Mouse (Mus musculus): ENCODE measurements at regions not wholly inside any gene's neighbourhood (a gene's known extent, or its start where the extent isn't known, plus 50 kb on each side); places are given as distances from the start of the nearest gene placed in this dataset.

GRCm38 (mm10) chr7:66490073-66490472, 62.8 kb upstream of the Aldh1a3 start:
- no peaks in the 10 kb centered on the region for H3K36me3 ChIP-seq (ENCODE audit: control insufficient read depth, insufficient read depth, low read length)
- H3K27me3 ChIP-seq (ENCODE audit: control insufficient read depth, insufficient read depth, low read length), result no peaks in the 10 kb centered on the region
- 78% methylated on average over 1 of the region's 1 CpGs for WGBS
- H3K9me3 ChIP-seq (ENCODE audit: control insufficient read depth, low read length), result peaks cover 6% of the 10 kb centered on the region; the same call in 1 of the 2 replicates
- no peak overlapping the region for H3K4me3 ChIP-seq (ENCODE audit: control insufficient read depth in 1 of 2, insufficient read depth in 1 of 2, low read depth in 1 of 2, low read length in 2 of 2)
- H3K27ac ChIP-seq (replicated peaks in 1 of 2; ENCODE audit: control insufficient read depth in 1 of 2, insufficient read depth in 1 of 2, low read depth in 2 of 2, low read length in 2 of 2), result no peak overlapping the region
- H3K4me1 ChIP-seq (ENCODE audit: control insufficient read depth in 2 of 2, insufficient read depth in 2 of 2, low read length in 2 of 2), result no peaks in the 10 kb centered on the region
- H3K4me2 ChIP-seq (ENCODE audit: low read length), result no peak overlapping the region
- no peak overlapping the region for H3K9ac ChIP-seq (ENCODE audit: low read length)
- no peak for ATAC-seq (ENCODE audit: insufficient number of reproducible peaks, insufficient read depth, low FRiP score, low read depth)

- H3K9me3 ChIP-seq (ENCODE audit: control insufficient read depth, low read length), result peaks cover 6% of the 10 kb centered on the region; the same call in 1 of the 2 replicates
- no peak overlapping the region for H3K27ac ChIP-seq (replicated peaks in 1 of 2; ENCODE audit: control insufficient read depth in 1 of 2, insufficient read depth in 1 of 2, low read depth in 2 of 2, low read length in 2 of 2)
- no peak overlapping the region for H3K4me2 ChIP-seq (ENCODE audit: low read length)
- no peak overlapping the region for H3K9ac ChIP-seq (ENCODE audit: low read length)
- H3K4me3 ChIP-seq (ENCODE audit: control insufficient read depth in 1 of 2, insufficient read depth in 1 of 2, low read depth in 1 of 2, low read length in 2 of 2), result no peak overlapping the region
- no peaks in the 10 kb centered on the region for H3K4me1 ChIP-seq (ENCODE audit: control insufficient read depth in 2 of 2, insufficient read depth in 2 of 2, low read length in 2 of 2)
- no peaks in the 10 kb centered on the region for H3K36me3 ChIP-seq (ENCODE audit: control insufficient read depth, insufficient read depth, low read length)
- ATAC-seq (ENCODE audit: insufficient number of reproducible peaks, insufficient read depth, low FRiP score, low read depth), result no peak
- H3K27me3 ChIP-seq (ENCODE audit: control insufficient read depth, insufficient read depth, low read length), result no peaks in the 10 kb centered on the region
Observed at GRCm38 (mm10) chr7:66487751-66488150, 60.4 kb upstream of the Aldh1a3 start.

- H3K9ac ChIP-seq (ENCODE audit: low read length), result no peak overlapping the region
- H3K9me3 ChIP-seq (ENCODE audit: control insufficient read depth, low read length), result no peaks in the 10 kb centered on the region
- no peak overlapping the region for H3K4me2 ChIP-seq (ENCODE audit: low read length)
- no peaks in the 10 kb centered on the region for H3K27me3 ChIP-seq (ENCODE audit: control insufficient read depth, insufficient read depth, low read length)
- H3K4me3 ChIP-seq (ENCODE audit: control insufficient read depth in 1 of 2, insufficient read depth in 1 of 2, low read depth in 1 of 2, low read length in 2 of 2), result no peak overlapping the region
- H3K4me1 ChIP-seq (ENCODE audit: control insufficient read depth in 2 of 2, insufficient read depth in 2 of 2, low read length in 2 of 2), result peaks cover 6 to 8% of the 10 kb centered on the region in 2 experiments; a peak in 2 of 4 replicates
- 57% methylated on average over 4 of the region's 4 CpGs for WGBS
- H3K36me3 ChIP-seq (ENCODE audit: control insufficient read depth, insufficient read depth, low read length), result no peaks in the 10 kb centered on the region
- ATAC-seq (ENCODE audit: insufficient number of reproducible peaks, insufficient read depth, low FRiP score, low read depth), result no peak
- H3K27ac ChIP-seq (replicated peaks in 1 of 2; ENCODE audit: control insufficient read depth in 1 of 2, insufficient read depth in 1 of 2, low read depth in 2 of 2, low read length in 2 of 2), result no peak overlapping the region
Observed at GRCm38 (mm10) chr7:66480446-66480845, 53.1 kb upstream of the Aldh1a3 start.

GRCm38 (mm10) chr7:66479321-66479720, 52.0 kb upstream of the Aldh1a3 start:
- Histone ChIP-seq H3K36me3 (ENCODE audit: control insufficient read depth, insufficient read depth, low read length) (no peaks in the 10 kb centered on the region), H3K4me3 (ENCODE audit: control insufficient read depth in 1 of 2, insufficient read depth in 1 of 2, low read depth in 1 of 2, low read length in 2 of 2) (no peak overlapping the region), H3K4me2 (ENCODE audit: low read length) (no peak overlapping the region), H3K4me1 (ENCODE audit: control insufficient read depth in 2 of 2, insufficient read depth in 2 of 2, low read length in 2 of 2) (peaks cover 6 to 8% of the 10 kb centered on the region in 2 experiments; a peak in 2 of 4 replicates), H3K9me3 (ENCODE audit: control insufficient read depth, low read length) (no peaks in the 10 kb centered on the region), H3K9ac (ENCODE audit: low read length) (no peak overlapping the region), H3K27me3 (ENCODE audit: control insufficient read depth, insufficient read depth, low read length) (no peaks in the 10 kb centered on the region), H3K27ac (replicated peaks in 1 of 2; ENCODE audit: control insufficient read depth in 1 of 2, insufficient read depth in 1 of 2, low read depth in 2 of 2, low read length in 2 of 2) (no peak overlapping the region)
- 87% methylated on average over 4 of the region's 4 CpGs for WGBS
- no peak for ATAC-seq (ENCODE audit: insufficient number of reproducible peaks, insufficient read depth, low FRiP score, low read depth)

- ATAC-seq (ENCODE audit: insufficient number of reproducible peaks, insufficient read depth, low FRiP score, low read depth), result no peak
- Histone ChIP-seq H3K27me3 (ENCODE audit: control insufficient read depth, insufficient read depth, low read length) (no peaks in the 10 kb centered on the region), H3K27ac (replicated peaks in 1 of 2; ENCODE audit: control insufficient read depth in 1 of 2, insufficient read depth in 1 of 2, low read depth in 2 of 2, low read length in 2 of 2) (no peak overlapping the region), H3K36me3 (ENCODE audit: control insufficient read depth, insufficient read depth, low read length) (no peaks in the 10 kb centered on the region), H3K4me2 (ENCODE audit: low read length) (peak overlapping the region; percentile 42; the same call in 1 of the 2 replicates), H3K9me3 (ENCODE audit: control insufficient read depth, low read length) (no peaks in the 10 kb centered on the region), H3K9ac (ENCODE audit: low read length) (no peak overlapping the region), H3K4me1 (ENCODE audit: control insufficient read depth in 2 of 2, insufficient read depth in 2 of 2, low read length in 2 of 2) (peaks cover 6 to 8% of the 10 kb centered on the region in 2 experiments; a peak in 2 of 4 replicates), H3K4me3 (ENCODE audit: control insufficient read depth in 1 of 2, insufficient read depth in 1 of 2, low read depth in 1 of 2, low read length in 2 of 2) (no peak overlapping the region)
- 83% methylated on average over 7 of the region's 7 CpGs for WGBS
Observed at GRCm38 (mm10) chr7:66478106-66478505, 50.8 kb upstream of the Aldh1a3 start.

- ATAC-seq (ENCODE audit: insufficient number of reproducible peaks, insufficient read depth, low FRiP score, low read depth), result no peak
- peaks cover 6 to 8% of the 10 kb centered on the region in 2 experiments; a peak in 2 of 4 replicates for H3K4me1 ChIP-seq (ENCODE audit: control insufficient read depth in 2 of 2, insufficient read depth in 2 of 2, low read length in 2 of 2)
- H3K9me3 ChIP-seq (ENCODE audit: control insufficient read depth, low read length), result no peaks in the 10 kb centered on the region
- 42% methylated on average over 5 of the region's 5 CpGs for WGBS
- H3K27ac ChIP-seq (replicated peaks in 1 of 2; ENCODE audit: control insufficient read depth in 1 of 2, insufficient read depth in 1 of 2, low read depth in 2 of 2, low read length in 2 of 2), result peak overlapping the region in 1 of 2 experiments; percentile 43; a peak in 1 of 4 replicates
- H3K4me3 ChIP-seq (ENCODE audit: control insufficient read depth in 1 of 2, insufficient read depth in 1 of 2, low read depth in 1 of 2, low read length in 2 of 2), result no peak overlapping the region
- no peak overlapping the region for H3K9ac ChIP-seq (ENCODE audit: low read length)
- H3K36me3 ChIP-seq (ENCODE audit: control insufficient read depth, insufficient read depth, low read length), result no peaks in the 10 kb centered on the region
- no peaks in the 10 kb centered on the region for H3K27me3 ChIP-seq (ENCODE audit: control insufficient read depth, insufficient read depth, low read length)
- H3K4me2 ChIP-seq (ENCODE audit: low read length), result peak overlapping the region; percentile 42
Observed at GRCm38 (mm10) chr7:66477475-66477874, 50.2 kb upstream of the Aldh1a3 start.

All from heart, embryonic 14.5 days (tissue).